Mouse (Mus musculus) heart, postnatal 10 days (tissue): ENCODE data around the gene Rnft2. TPM values are rescaled to one million over a fixed set of nuclear protein-coding genes. Genes with fewer than 3 reads are reported as not detected.
A peak's percentile ranks its signal among the peaks of the same experiment; 100 is the strongest.

Experiments used
- DNase-seq, 2 experiments: peaks; one replicate each; pipeline ENCODE4 v3.0.0; 2021
- intact Hi-C: fragments of 180-260 bp; cut with DNase I; formaldehyde crosslinking; loops from one replicate; pipeline ENCODE4 v1.15.1; 2025
- total RNA-seq, 2 experiments: library from RNA; stranded (reverse); gene quantifications; 2 replicates each; pipeline ENCODE4 v1.2.3; 2021

The Rnft2 gene
- total RNA-seq, 2 experiments from 2014 or later = 1.6 to 2.5 TPM

GRCm38 (mm10) chr5:118177640-118178039 lies 67.3 kb downstream of the Rnft2 start:
- DNase-seq = no peak
- intact Hi-C loops = no loop called here

DNA sequence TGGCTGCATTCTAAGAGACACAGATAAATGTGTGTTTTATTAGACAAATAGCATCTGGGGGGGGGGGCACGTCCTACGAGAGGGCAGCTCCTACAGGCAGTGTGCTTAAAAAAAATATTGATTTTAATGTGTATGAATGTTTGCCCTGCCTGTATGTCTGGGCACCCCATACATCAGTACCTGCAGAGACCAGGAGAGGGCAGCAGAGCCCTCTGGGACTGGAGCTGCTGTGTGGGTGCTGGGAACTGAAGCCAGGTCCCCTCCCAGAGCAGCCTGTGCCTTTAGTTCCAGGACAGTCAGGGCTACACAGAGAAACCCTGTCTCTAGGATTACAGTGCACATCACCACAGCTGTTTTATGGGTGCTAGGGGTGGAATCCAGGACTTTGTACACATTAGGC lies 69.8 kb downstream of the Rnft2 start:
- intact Hi-C loops = no loop called here
- DNase-seq = no peak

DNA sequence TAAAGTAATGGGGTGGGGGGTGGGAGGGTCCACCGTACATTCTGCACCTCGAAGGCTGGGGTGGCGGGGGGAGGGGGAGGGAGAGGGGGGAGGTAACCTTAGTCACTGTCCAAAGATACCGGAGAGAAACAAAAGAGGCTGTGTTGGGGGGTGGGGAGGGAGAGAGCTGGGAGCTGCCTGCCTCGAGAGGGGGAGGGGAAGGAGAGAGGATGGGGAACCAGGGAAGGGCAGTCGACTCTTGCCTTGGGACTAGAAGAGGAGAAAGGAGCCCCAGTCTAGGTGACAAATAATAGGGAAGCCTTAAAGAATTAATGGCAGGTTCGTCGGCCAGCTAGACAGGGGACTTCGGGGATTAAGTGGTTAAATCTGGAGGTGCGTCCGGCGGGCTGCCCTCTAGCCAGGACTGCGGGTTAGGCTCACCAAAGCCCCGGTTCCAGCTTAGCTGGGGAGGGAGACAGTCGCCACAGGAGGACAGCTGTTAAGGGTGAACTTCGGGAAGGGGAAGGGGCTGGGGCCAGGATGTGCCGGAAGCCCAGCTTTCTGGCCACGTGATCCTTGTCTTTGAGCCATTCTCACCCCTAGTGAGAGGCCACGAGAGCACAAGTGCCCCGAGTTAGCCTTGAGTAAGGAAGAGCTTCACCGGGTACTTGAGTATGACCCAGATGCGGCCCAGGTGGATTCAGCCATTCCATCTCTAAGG lies 70.5 kb downstream of the Rnft2 start:
- DNase-seq = no peak
- intact Hi-C loops = loop anchor here (5.0 kb wide), 1 partner anchor 73 kb away; the partner anchor contains the start of genes 2410131K14Rik and Rnft2

DNA sequence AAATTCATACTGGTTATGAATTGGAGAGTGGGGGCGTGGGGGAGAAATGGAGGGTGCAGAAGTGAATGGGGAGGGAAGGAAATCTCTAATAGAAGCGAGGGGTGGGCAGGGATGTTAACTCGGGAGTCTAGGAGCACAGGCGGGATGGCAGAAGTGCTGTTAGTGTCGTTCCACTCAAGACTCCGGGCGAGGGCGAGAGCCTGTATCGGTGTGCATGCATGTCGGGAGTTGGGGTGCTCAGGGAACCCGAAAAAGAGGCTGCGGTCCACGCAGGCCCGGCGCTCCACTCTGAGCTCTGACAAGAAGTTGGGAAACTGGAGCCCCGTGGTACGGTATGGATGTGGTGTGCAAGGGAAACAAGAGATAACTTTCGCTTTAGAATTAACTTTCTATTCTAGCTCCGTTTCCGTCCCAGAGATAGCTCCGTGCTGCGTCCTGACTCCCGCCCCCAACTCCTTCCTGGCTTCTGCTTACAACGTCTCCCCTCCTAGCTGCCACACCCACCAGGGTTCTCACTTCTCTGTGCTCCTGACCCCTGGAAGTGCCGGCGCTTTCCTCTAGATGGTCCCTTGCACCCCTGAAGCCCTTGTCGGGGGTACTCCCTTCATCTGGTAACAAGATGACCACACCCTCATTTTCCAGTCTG lies 72.7 kb downstream of the Rnft2 start:
- intact Hi-C loops = loop anchor here (5.0 kb wide), 1 partner anchor 75 kb away; the partner anchor contains the start of genes 2410131K14Rik and Rnft2
- no peak for DNase-seq

DNA sequence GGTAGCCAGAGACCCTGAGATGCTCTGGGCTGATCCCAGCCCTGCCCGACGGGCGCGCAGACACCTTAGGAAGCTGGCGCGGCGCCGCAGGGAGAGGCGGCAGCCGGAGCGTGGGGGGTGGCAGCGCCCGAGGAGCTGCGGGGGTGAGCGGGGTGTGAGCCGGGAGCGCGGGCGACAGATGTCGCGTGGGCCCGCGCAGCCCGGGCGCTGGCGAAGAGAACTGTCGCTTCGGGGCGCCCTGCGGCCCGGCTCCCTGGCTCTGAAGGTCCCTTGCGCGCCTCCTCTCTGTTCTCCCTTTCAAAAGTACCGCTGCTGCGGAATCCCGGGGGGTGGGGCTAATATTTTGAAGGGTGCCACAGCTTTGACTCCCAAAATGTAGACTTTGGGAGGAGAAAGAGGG lies 73.3 kb downstream of the Rnft2 start:
- intact Hi-C loops = loop anchor here (5.0 kb wide), 1 partner anchor 76 kb away; the partner anchor contains the start of genes 2410131K14Rik and Rnft2
- no peak for DNase-seq

DNA sequence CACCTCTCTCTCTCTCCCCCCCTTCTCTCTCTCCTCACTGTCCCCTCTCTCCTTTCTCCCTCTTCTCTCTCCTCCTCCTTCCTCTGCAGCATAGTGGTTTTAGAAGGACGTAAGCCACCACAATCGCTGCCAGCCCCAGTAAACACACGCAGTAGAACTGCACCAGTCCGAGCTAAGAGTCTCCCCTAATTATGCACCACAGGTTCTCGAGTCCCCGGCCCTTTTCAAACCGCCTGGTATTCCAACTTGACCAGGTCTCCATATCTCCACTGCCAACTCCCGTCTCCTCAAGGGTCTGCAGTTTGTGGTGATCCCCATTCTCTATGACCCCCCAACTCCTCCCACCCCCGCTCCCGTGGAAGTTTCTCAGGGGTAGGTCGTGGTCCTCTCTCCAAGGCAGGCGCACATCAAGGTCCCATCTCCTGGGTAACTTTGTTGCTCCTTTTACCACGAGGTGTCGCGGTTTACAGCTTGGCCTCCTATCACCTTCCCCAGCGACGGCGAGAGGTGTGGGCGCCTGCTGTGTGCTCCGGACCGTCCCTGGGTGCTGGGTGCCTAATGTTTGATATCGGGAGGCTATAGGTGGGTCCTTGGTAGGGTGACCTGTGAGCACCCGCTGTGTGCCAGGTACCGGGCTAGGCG lies 73.9 kb downstream of the Rnft2 start:
- DNase-seq = peak; percentile 40 to 43
- intact Hi-C loops = loop anchor here (5.0 kb wide), 1 partner anchor 76 kb away; the partner anchor contains the start of genes 2410131K14Rik and Rnft2

DNA sequence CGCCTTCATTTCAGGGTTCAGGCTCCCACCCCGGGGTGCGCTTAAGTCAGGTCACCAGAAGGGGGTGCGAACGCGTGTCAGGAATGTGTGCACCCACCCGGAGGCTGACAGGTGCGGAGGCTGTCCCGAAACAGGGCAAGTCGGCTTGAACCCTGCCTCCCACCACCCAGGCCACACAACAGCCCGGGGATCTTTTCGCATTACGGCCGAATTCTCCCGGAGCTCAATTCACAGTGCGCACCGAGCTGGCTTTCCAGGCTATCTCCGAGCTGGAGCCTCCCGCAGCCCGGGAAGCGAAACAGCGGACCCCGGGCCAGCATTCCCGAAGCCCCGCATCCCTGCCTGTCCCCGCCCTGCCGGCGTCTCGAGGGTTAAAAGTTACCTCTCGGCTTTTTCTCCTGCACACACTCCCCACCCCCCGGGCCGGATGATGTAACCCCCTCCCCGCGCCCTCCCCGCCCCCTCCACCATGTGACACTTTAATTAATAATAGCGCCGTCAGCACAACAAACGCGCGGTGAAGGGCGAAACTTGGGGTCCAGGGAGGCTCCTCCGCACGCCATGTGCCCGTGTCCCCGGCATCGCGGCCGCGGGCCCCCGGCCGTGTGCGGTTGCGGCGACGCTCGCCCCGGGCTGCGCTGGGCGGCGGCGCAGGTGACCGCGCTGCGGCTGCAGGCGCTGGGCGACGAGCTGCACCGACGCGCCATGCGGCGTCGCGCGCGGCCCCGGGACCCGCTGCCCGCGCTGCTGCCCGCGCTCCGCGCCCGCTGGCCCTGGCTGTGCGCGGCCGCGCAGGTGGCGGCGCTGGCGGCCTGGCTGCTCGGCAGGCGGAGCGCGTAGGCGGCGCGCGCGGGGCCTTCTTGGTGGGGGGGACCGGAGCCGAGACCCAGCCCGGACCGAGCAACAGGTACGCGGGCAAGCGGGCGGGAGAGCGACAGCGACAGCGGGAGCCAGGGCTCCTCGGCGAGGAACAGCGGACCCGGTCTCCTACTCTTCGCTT lies 75.4 kb downstream of the Rnft2 start:
- intact Hi-C loops = loop anchor here (5.0 kb wide), 1 partner anchor 78 kb away; the partner anchor contains the start of genes 2410131K14Rik and Rnft2
- peak in 1 of 2 experiments; percentile 12 for DNase-seq

DNA sequence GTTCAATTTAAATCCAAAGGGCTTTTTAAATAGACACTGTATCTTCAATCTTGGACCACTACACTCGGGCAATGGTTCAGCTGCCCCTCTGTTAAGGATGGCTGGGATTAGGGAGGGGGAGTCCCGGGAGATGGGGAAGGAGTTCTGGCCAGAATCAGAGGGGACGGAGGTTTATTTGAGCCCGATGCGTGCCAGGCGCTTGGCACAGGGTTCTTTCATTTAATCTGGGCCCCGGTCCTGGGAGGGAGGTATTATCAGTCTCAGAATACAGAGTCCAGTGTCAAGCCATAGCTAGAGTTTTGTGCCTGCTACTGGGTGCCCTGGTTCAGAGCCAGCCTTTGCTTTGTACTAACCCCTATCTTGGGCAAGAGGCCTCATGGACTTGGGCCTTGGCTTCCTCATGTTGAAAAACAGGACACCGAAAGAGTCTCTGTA lies 77.3 kb downstream of the Rnft2 start:
- intact Hi-C loops = no loop called here
- no peak for DNase-seq

GRCm38 (mm10) chr5:118165462-118165861 lies 79.5 kb downstream of the Rnft2 start:
- intact Hi-C loops = no loop called here
- DNase-seq = no peak

- DNase-seq = no peak
- intact Hi-C loops = no loop called here
Measured at GRCm38 (mm10) chr5:118164581-118164980, 80.3 kb downstream of the Rnft2 start, which contains the start of gene Hrk. TSS of gene Hrk (plus strand) at chr5:118164648.

- intact Hi-C loops = no loop called here
- DNase-seq = no peak
Measured at GRCm38 (mm10) chr5:118160691-118161090, 84.2 kb downstream of the Rnft2 start.

GRCm38 (mm10) chr5:118156976-118157375 lies 87.9 kb downstream of the Rnft2 start:
- intact Hi-C loops = no loop called here
- DNase-seq = peak in 1 of 2 experiments; percentile 15

DNA sequence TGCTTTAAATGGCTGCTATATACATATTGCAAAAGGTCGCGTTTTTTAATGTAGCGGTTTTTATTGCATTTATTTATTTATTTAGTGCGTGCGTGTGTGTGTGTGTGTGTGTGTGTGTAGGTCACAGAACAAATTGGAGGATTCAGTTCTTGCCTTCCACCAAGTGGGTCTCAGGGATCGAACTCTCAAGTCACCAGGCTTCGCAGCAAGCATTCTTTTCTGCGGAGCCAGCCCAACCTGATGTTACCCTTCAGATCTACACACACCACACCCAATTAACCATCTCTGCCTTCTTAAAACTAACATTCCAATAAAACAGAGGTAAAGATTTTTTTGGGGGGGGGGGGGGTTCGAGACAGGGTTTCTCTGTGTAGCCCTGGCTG lies 89.4 kb downstream of the Rnft2 start:
- intact Hi-C loops = no loop called here
- DNase-seq = no peak

DNA sequence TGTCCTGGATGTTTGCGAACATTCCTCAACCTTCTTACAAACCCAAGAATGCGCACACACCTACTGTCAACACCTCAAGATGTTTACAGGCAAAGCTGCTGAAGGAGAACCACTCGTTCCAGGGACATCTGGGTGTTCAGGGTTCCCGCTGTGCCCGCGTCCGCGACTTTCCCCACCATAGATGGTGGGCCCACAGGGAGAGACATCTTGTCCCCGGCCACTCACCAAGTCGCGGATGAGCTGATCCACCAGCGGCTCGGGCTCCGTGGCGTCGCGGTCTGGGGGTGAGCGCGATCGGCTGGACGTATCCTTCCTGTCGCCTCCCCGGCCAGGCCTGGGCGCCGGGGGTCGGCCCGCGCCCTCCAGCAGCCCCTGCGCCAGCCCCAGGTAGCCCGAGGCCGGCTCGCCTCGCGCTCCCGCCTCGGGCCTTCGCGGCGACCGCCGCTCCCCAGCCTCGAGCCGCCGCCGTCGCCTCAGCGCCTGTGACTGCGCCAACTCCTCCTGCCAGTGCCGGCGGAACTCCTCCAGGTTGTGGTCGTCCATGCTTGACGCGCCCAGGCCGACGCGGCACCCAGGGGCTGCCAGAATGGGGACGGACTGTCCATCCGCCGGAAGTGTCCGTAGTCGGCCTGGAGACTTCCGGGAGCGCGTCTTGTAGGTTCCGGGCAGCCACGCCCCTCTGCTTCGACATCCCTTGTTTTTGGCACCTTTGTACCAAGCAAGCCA lies 89.9 kb downstream of the Rnft2 start, which contains the start of gene Fbxw8:
Fbxw8 (minus strand) TSS at position 626 of the 726 bp plus-strand sequence.
- peak; percentile 89 to 94 for DNase-seq
- intact Hi-C loops = no loop called here

DNA sequence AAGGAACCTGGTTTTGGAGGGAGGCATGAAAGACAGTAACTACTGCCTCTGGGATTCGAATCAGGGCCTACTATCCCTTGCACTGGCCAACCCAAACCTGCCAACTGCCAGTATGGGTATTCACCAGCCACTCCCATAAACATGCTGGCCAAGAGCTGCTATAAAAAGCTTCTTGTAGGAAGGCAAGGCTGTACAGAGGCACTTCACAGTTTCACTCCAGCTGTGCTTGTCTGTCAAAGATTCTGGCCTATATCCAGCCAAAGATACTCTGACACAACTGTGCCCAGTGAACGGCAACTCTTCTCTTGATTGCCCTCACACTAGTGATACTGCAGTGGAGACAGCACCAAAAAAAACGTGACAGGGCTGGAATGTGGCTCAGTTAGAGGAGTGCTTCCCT lies 95.2 kb downstream of the Rnft2 start:
- intact Hi-C loops = no loop called here

GRCm38 (mm10) chr5:118147264-118147663 lies 97.7 kb downstream of the Rnft2 start:
- intact Hi-C loops = no loop called here
- no peak for DNase-seq

More for the DNA sequence above, 95.2 kb downstream of the Rnft2 start:
- DNase-seq = peak; percentile 55 to 66

- intact Hi-C loops = no loop called here
- peak; percentile 54 to 57 for DNase-seq
Measured at GRCm38 (mm10) chr5:118145999-118146679, 98.8 kb downstream of the Rnft2 start.

DNA sequence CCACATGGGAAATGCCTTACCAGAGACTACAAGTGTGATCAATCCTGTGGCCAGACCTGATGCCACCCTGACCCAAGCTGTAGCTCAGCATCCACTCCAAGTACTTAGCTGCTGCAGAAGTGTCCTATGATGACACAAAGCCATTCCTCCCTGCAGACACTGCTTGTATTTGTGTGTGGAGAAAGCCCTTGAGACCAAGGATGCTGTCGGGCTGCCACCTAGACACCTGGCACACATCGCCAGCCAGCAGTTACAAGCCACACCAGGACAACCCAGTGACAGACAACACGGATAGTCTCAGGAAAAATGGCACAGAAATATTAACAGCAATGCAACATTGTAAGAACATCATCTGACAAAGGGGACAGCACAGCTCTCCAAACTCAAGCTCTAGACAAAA lies 99.5 kb downstream of the Rnft2 start:
- DNase-seq = no peak
- intact Hi-C loops = no loop called here

DNA sequence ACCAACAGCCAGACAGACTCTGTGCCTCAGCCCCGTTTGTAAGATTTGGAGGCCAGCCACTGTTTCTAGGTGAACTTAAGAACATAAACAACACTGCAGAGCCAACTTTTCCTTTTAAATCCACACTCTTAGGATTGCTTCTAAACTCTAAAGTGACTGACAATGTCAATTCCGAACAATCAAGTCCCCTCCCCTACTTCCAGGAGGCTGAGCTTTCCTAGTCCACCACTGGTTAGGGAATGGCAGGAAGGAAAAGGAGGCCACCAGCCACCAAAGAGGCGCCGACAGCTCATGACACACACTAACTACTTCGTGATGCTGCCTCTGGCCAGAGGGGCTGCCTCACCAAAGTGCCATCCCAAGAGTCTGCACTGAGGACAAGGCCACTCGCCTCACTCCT lies 100.1 kb downstream of the Rnft2 start:
- no peak for DNase-seq
- intact Hi-C loops = no loop called here
